Mouse (Mus musculus) left cerebral cortex, postnatal 14 days (tissue): ENCODE data around the gene Mc1r. TPM values are rescaled to one million over a fixed set of nuclear protein-coding genes. Genes with fewer than 3 reads are reported as not detected.
A peak's percentile ranks its signal among the peaks of the same experiment; 100 is the strongest.

Experiments
- DNase-seq, 2 experiments: peaks; one replicate each; pipeline ENCODE4 v3.0.0; 2021 to 2022; ENCODE audit warnings: low spot score in 2 of 2, mixed read lengths in 1 of 2
- intact Hi-C: fragments of 180-260 bp; cut with DNase I; formaldehyde crosslinking; loops from one replicate; pipeline ENCODE4 v1.15.1; 2025
- long read RNA-seq, 2 experiments: library from polyadenylated mRNA; stranded (forward); transcript quantifications; one replicate each; pipeline ENCODE4 v2.0.0; 2021
- total RNA-seq, 2 experiments: library from RNA; stranded (reverse); gene quantifications; 2 replicates each; pipeline ENCODE4 v1.2.3; 2021

Gene Mc1r
- under 1 TPM in 1 of 2 experiments, not detected in 1; 0.09 TPM for total RNA-seq
- long read RNA-seq, experiment 1: 0 reads
- long read RNA-seq, experiment 2: 0 reads

- intact Hi-C loops: no loop called here
- DNase-seq: peak; percentile 78 to 88
Observed at GRCm38 (mm10) chr8:123406786-123407185, at the start of gene Mc1r. Gene Mc1r, plus strand, starts transcription at chr8:123407107.

- intact Hi-C loops: loop anchor here (1.0 kb wide), 1 partner anchor 42 kb away; no protein-coding TSS in a partner anchor
- DNase-seq: peak; percentile 88 to 90
Observed at GRCm38 (mm10) chr8:123361082-123361739, 45.7 kb upstream of the Mc1r start.

DNA sequence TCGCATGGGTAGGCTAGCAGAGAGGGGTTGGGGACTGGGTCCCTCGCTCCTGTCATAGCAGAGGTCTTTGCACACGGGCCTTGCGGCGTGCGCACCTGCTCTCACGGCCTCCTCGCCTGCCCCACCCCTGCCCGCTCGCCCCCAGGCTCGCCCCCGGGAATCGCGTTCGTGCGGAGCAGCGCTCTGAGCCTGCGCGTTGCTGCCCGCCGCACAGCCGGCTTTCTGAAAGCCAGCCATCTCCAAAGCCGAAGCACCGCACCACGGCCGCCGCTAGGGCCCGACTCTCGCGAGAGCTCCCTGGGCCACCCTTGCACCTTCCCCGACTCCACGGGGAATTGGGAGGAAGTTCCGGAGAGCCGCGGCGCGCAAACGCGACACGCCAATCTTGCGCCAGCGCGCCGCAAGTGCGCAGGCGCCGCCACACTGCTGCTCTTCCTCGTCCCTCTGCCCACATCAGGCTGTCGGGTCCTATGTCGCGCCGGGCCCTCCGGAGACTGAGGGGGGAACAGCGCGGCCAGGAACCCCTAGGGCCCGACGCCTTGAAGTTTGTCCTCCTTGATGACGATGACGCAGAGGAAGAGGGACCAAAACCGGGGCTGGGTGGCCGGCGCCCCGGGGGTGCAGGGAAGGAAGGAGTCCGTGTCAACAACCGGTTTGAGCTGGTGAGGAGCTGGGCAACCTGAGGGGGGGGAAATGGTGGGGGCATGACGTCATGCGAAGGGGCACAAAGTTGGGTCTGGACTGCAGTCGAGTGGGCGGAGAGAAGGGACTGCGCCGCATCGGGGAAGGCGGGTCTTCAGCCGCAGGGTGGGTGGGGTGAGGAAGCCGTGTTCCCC lies 33.3 kb upstream of the Mc1r start, which contains the start of gene Tcf25:
Gene Tcf25, plus strand, starts transcription at position 351 of the 836 bp plus-strand sequence.
- DNase-seq: peak; percentile 97 to 98
- intact Hi-C loops: no loop called here

DNA sequence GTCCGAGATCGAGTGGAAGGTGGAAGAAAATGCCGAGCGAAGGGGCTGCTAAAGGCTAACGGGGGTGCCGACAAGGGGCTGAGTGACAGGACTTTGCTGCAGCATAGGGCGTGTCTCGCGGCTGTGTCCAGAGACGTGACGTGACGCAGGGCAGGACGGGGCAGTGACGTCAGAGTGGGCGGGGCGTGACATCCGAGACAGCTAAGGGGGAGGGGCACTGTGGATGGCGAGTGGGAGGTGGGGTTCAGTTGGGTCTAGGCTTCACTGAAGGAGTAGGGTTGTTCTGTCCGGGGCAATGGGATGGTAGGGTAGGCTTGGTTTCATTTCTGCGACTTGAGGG lies 32.7 kb upstream of the Mc1r start:
- peak; percentile 92 to 94 for DNase-seq
- intact Hi-C loops: no loop called here

- no peak for DNase-seq
- intact Hi-C loops: no loop called here
Observed at GRCm38 (mm10) chr8:123375701-123376100, 31.2 kb upstream of the Mc1r start.

DNA sequence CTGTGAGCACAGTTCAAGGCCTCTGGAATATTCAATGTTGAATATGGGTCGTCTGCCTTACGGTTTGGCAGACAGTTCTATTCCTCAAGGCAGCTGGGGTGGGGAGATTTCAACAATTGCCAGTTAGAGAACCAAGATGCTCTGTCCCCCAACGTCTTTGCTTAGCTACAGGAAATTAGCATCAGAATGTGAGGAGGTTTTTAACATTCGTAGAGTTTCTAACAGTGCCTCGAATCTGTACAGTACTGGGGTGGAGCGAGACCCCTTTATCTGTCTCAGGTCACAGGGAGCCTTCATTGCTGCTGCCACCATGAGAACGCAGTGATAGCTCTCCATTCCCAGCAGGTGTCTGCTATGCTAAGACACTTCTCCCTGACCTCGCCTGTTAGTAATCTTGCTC lies 30.8 kb upstream of the Mc1r start:
- no peak for DNase-seq
- intact Hi-C loops: no loop called here

- intact Hi-C loops: no loop called here
Observed at GRCm38 (mm10) chr8:123381711-123382110, 25.2 kb upstream of the Mc1r start.

DNA sequence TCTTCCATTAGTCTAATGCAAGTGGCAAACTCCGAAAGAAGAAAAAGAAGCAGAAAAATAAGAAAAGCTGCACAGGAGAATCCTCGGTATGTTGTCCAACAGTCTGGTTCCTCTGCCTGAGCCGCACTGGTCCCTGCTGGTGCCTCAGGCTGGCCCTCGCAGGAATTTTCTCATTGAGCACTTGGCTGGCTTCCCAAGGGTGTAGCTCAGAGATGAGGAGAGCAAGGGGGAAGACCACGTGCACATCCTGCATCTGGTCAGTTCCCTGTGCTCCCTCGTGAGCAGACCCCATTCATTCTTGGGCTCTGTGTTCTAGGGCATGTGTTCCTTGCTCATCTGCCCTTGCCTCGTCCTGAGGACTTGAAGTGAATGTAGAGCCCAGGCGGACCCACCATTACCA lies 24.4 kb upstream of the Mc1r start:
- intact Hi-C loops: no loop called here

More at GRCm38 (mm10) chr8:123381711-123382110, 25.2 kb upstream of the Mc1r start:
- DNase-seq: no peak

DNA sequence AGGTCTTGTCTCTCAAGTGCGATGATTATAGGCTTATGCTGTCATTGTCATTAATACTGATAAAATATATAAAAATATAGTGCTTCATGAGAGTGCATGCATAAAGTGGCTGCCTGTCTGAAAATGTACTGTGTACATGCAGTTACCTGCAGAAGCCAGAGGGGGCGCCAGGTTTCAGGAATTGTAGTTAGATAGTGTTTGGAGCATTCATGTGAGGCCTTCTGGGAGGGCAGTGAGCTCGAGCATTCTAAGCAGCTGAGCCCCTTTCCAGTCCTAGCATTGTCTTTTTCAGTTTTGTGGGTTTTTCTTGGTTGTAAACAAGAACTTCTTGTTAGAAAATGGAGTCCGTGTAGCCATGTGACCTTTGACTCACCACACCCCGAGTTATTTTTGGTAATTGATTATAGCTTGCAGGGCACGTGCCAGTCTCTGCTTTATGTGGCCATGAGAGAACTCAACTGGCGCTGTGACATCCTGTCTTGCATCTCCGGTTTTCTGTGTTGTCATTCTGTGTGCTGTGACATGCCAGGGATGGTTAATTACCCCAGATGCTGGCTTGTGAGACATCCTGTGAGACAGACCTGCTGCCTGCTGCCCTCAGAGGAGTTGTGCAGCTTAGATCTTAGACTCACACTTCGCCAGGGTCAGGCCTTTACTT lies 21.9 kb upstream of the Mc1r start:
- DNase-seq: peak in 1 of 2 experiments; percentile 82
- intact Hi-C loops: no loop called here

More for the DNA sequence above, 24.4 kb upstream of the Mc1r start:
- DNase-seq: no peak

DNA sequence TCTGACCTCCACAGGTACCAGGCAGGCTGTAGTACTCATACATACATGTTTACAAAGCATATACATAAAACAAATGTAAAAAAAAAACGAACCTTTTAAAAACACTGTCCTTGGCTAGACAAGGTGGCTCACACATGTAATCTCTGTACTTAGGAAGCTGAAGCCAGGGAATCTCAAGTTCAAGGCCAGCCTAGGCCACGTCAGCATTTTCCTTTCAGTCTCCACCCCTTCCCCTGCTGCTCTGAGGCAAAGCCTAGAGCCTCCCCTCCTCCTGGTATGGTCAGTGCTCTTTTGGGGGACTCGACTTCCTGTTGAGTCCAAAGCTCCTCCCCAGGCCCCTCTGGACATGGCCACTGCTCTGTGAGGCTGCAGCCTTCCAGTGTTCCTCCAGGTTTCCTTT lies 19.9 kb upstream of the Mc1r start:
- no peak for DNase-seq
- intact Hi-C loops: no loop called here

DNA sequence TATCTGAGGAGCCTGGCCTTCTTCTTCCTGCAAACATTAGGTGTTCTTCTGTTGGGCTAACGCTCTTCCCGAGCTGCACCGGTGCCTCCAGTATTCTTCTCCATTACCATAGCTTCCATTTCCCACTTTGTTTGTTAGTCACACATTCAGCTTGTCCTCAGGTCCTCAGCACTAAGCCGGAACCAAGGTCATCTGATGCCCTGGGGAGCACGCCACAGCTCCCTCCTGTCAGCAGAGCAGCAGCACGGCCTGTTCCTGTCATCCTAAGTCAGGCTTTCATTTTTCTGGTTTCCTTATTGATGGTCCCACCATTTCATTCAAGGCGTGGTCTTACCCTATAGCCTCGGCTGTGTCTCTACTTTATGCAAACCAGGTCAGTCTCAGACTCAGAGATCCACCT lies 19.1 kb upstream of the Mc1r start:
- intact Hi-C loops: no loop called here

GRCm38 (mm10) chr8:123389026-123389425 lies 17.9 kb upstream of the Mc1r start:
- DNase-seq: no peak
- intact Hi-C loops: no loop called here

More for the DNA sequence above, 19.1 kb upstream of the Mc1r start:
- no peak for DNase-seq

- intact Hi-C loops: no loop called here
- no peak for DNase-seq
Observed at GRCm38 (mm10) chr8:123398308-123398707, 8.6 kb upstream of the Mc1r start.

DNA sequence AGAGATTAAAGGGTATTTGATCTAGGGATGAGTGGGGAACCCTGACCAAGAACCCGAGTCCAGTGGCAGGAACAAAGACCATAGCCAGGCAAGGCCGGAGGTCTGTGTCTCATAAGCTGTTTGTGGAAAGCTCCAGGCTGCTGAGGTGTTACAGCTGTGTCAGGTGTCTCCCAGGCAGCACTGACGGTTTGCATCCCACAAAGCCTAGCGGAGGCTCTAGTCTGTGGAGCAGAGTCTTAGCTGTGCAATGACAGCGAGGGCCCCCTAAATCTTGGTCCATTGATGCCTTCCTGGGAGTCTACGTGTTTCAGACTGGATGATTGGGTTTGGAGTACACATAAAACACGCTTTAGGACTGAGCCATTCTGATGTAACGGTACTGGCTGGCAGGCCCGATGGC lies 5.0 kb upstream of the Mc1r start:
- DNase-seq: no peak
- intact Hi-C loops: no loop called here

DNA sequence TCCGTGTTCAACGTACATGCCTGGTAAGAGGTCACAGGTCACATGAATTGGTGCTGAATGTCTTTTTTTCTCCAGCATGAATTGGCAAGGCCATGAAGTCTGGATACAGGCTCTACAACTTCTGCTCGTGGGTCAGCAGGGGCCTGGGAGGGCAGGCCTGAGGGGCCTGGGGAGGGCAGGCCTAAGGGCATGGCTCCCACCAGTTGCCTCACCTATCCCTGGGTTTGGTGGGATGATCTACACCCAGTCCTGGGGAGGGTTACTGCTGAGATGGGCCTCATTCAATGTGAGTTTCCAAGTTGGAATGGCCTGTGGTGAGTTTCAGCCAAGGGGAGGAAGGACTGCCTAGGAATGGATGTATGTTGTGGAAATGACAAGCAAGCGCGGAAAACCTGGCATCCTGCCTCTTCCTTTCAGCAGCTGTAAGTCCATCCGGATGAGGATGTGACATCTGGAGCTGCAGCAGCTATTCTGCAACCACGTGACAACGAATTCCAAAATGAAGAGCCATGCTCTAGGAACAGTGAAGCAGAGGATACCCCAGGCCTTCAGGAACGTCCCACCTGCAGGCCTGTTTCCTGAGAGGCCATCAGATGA lies 4.1 kb upstream of the Mc1r start:
- intact Hi-C loops: no loop called here
- DNase-seq: no peak

GRCm38 (mm10) chr8:123404521-123404920 lies 2.4 kb upstream of the Mc1r start:
- DNase-seq: no peak
- intact Hi-C loops: no loop called here

DNA sequence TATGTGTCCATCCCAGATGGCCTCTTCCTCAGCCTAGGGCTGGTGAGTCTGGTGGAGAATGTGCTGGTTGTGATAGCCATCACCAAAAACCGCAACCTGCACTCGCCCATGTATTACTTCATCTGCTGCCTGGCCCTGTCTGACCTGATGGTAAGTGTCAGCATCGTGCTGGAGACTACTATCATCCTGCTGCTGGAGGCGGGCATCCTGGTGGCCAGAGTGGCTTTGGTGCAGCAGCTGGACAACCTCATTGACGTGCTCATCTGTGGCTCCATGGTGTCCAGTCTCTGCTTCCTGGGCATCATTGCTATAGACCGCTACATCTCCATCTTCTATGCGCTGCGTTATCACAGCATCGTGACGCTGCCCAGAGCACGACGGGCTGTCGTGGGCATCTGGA lies 705 bp downstream of the Mc1r start:
- DNase-seq: no peak
- intact Hi-C loops: no loop called here

GRCm38 (mm10) chr8:123408586-123409544 lies 2.0 kb downstream of the Mc1r start:
- DNase-seq: no peak
- intact Hi-C loops: no loop called here
